Mouse (Mus musculus) bone marrow, adult 2 months (tissue): ENCODE measurements around the gene Usp2.

Source experiments
- CTCF ChIP-seq: fragments of 200-500 bp; IDR thresholded peaks from 2 replicates; pipeline ENCODE4 v1.5.1; 2011; ENCODE audit warnings: low read length, control low read depth; ENCODE audit not compliant: control insufficient read depth, insufficient read depth
- POLR2A ChIP-seq: fragments of 200-500 bp; IDR thresholded peaks from 2 replicates; pipeline ENCODE4 v1.6.1; 2011; ENCODE audit warnings: low read depth, mild to moderate bottlenecking, control low read depth, low read length, borderline replicate concordance; ENCODE audit not compliant: control insufficient read depth

DNA sequence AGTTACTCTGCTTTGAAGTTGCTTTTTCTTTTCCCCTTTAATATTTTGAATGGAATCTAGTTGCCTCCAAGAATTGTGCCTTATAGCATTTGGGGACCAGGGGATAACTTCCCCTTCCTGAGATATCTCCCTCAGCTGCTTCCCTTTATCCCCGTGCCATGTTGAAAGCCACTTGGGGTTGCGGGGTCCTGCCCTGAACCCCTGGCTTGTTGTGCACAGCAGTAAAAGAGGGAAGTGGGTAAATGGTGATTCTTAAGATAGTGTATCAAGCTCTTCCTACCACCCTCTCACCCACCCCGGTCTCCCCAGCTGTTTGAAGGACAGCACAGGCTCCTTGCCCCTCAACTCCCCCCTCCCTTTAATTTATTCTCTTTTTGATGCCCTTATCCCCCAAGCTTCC, 27.9 kb downstream of the Usp2 start:
- TF ChIP-seq CTCF (no peak), POLR2A (no peak)
